Mouse (Mus musculus) thymus, adult 2 months (tissue): ENCODE data around the gene Nrp1.

ENCODE experiments used
- CTCF ChIP-seq: fragments of 200-500 bp; IDR thresholded peaks from 2 replicates; pipeline ENCODE4 v1.5.1; 2012; ENCODE audit warnings: mild to moderate bottlenecking, control low read depth, low read length, moderate library complexity, borderline replicate concordance; ENCODE audit not compliant: control insufficient read depth, poor library complexity, insufficient read depth; ENCODE audit errors: extremely low read depth
- POLR2A ChIP-seq: fragments of 200-500 bp; IDR thresholded peaks from 2 replicates; pipeline ENCODE4 v1.6.1; 2012; ENCODE audit warnings: mild to moderate bottlenecking, low read length, control low read depth, moderate library complexity; ENCODE audit not compliant: control insufficient read depth, poor library complexity, insufficient read depth; ENCODE audit errors: extremely low read depth

DNA sequence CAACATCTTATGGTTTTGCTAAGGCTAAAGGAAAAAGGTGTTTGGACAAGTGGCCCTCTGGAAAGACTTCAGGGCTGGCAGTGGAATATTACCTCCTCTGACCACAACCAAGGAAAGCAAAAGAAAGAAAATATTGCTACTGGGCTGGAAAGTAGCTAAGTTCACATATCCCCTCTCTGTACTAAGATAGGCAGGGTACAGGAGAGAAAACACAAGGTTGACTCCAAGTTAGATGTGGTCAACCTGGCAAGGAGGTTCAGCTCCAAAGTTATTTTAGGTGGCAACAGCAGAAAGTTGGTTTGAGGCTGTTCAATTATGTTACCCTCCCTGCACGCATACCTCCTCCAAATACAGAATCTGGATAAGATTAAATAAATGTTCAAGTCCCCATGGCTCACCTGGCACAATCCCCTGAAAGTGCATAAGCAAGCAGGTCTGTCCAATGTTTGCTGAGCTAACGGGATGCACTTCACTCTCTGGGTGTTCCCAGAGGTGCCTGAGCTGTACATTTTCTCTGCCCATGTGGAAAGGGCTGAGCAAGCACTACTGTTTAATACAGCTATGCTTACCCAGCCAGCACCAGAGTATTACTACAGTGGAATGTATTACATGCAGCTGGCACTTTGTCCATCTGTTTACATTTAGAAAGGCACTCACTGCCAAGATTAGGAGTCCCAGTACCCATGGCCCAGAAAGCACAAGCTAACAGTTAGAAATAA is 185.9 kb downstream of the Nrp1 start:
- no peak for TF ChIP-seq POLR2A
- TF ChIP-seq CTCF: no peak
